Mouse (Mus musculus) hindbrain, embryonic 15.5 days (tissue): Measurements from ENCODE around the gene Mrc2. TPM values are rescaled to one million over a fixed set of nuclear protein-coding genes. Genes with fewer than 3 reads are reported as not detected.

ENCODE experiments used
- ATAC-seq: fragments of 200-750 bp; cut with Nextera tagmentation; 2 replicates; pipeline ENCODE4 v1.8.0; 2017; ENCODE audit warnings: low read depth, moderate number of reproducible peaks, moderate TSS enrichment; ENCODE audit not compliant: low FRiP score
- H3K27ac ChIP-seq: fragments of 300-500 bp; sonication (generic); replicated peaks from 2 replicates; pipeline ENCODE4 v1.5.1; 2015; ENCODE audit warnings: mild to moderate bottlenecking, inconsistent platforms
- H3K27me3 ChIP-seq: fragments of 300-500 bp; sonication (generic); 2 replicates; pipeline ENCODE4 v1.6.1; 2015; ENCODE audit warnings: control low read depth, inconsistent platforms
- H3K36me3 ChIP-seq: fragments of 300-500 bp; sonication (generic); 2 replicates; pipeline ENCODE4 v1.6.1; 2015; ENCODE audit warnings: control low read depth, inconsistent platforms
- H3K4me1 ChIP-seq: fragments of 300-500 bp; sonication (generic); replicated peaks from 2 replicates; pipeline ENCODE4 v1.6.1; 2015; ENCODE audit warnings: control low read depth, inconsistent platforms
- H3K4me2 ChIP-seq: fragments of 300-500 bp; sonication (generic); 2 replicates; pipeline ENCODE4 v1.6.1; 2015; ENCODE audit warnings: moderate library complexity, mild to moderate bottlenecking, inconsistent platforms
- H3K4me3 ChIP-seq: fragments of 300-500 bp; sonication (generic); 2 replicates; pipeline ENCODE4 v1.5.1; 2015; ENCODE audit warnings: mild to moderate bottlenecking, inconsistent platforms
- H3K9ac ChIP-seq: fragments of 300-500 bp; sonication (generic); 2 replicates; pipeline ENCODE4 v1.6.1; 2015; ENCODE audit warnings: inconsistent platforms
- H3K9me3 ChIP-seq: fragments of 300-500 bp; sonication (generic); 2 replicates; pipeline ENCODE4 v1.6.1; 2016; ENCODE audit warnings: control low read depth, inconsistent platforms
- WGBS: fragments of 180-500 bp; shearing (Covaris S2); methylation state at CpG from one replicate; pipeline ENCODE4 v1.1.7; 2015; 5-methylcytosine and 5-hydroxymethylcytosine counted together
- polyA plus RNA-seq: library from polyadenylated mRNA; unstranded; fragments of >200 nt; fragmentation: Nextera tagmentation; extraction: Ambion mirVana; gene quantifications from 2 replicates; pipeline ENCODE4 v1.2.1, GENCODE M21; 2015

The Mrc2 gene
- polyA plus RNA-seq, 1 experiment from 2014 or later, result 5.8 TPM

DNA sequence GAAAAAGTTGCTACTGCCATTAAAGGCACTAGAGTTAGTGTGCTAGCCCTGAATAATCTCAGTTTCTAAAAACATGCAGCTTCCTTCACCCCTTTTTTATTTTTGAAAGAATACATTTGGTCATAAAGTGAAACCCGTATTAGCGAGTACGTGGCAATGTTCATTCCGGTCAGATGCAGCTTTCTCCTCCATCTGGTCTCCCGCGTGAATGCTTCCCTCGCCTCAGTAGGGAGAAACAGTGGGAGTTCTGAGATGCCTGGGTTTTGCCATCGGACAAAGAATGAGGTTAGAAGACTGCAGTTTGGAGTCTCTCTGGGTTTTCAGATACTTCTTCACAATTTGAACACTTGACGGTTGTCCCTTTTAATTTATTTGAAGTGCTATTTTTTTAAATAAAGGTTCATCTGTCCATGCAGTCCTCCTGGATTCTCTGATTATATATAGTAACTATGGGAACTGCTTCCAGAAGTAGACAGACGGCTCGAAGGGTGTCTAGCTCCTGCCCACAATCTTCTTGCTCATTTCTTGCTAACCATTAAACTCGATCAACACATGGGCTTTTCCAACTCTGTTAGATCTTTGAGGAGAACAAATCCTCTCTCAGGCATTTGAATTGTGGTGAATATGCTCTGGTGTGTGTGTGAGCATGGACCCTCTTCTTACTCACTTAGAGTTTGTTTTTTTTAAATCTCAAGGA lies 10.5 kb upstream of the Mrc2 start:
- ATAC-seq, result no peak
- no peaks in the 10 kb centered on the region for H3K9me3 ChIP-seq
- WGBS, result 83% methylated on average over 12 of the region's 12 CpGs
- peaks cover 34% of the 10 kb centered on the region for H3K36me3 ChIP-seq
- no peak overlapping the region for H3K27ac ChIP-seq
- no peaks in the 10 kb centered on the region for H3K4me1 ChIP-seq
- no peak overlapping the region for H3K4me3 ChIP-seq
- H3K27me3 ChIP-seq, result no peaks in the 10 kb centered on the region
- H3K4me2 ChIP-seq, result no peak overlapping the region
- H3K9ac ChIP-seq, result no peak overlapping the region

- H3K4me1 ChIP-seq, result no peaks in the 10 kb centered on the region
- no peak overlapping the region for H3K4me3 ChIP-seq
- no peak for ATAC-seq
- H3K9me3 ChIP-seq, result no peaks in the 10 kb centered on the region
- H3K9ac ChIP-seq, result no peak overlapping the region
- 65% methylated on average over 2 of the region's 2 CpGs for WGBS
- H3K36me3 ChIP-seq, result peaks cover 32% of the 10 kb centered on the region
- no peaks in the 10 kb centered on the region for H3K27me3 ChIP-seq
- no peak overlapping the region for H3K4me2 ChIP-seq
- H3K27ac ChIP-seq, result no peak overlapping the region
Observed at GRCm38 (mm10) chr11:105282460-105282859, 10.0 kb upstream of the Mrc2 start.

GRCm38 (mm10) chr11:105283016-105283415 lies 9.4 kb upstream of the Mrc2 start:
- no peak for ATAC-seq

DNA sequence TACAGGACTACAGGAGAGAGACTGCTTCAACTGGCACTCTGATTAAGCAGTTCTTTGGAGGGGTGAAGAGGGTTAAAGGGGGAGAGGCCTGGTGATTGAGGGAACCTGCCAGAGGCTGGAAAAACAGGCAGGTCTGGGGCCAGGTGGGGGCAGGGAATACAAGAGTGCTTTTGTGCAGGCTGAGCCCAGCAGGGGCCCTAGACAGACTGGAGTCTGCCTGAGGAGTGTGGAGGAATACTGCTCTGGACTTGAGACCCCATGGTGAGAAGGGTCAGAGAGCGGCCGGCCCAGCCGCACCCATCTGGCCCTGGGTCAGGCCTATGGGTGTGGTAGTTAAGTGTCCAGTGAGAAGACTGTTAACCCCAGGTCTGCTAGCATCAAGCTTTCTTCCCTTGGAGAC lies 6.7 kb upstream of the Mrc2 start:
- Histone ChIP-seq H3K9ac (no peak overlapping the region), H3K9me3 (no peaks in the 10 kb centered on the region), H3K27ac (no peak overlapping the region), H3K4me2 (no peak overlapping the region), H3K27me3 (0 out of 2 replicates have a peak, but pooled peaks cover under 1% of the 10 kb centered on the region), H3K4me3 (no peak overlapping the region), H3K4me1 (no peaks in the 10 kb centered on the region), H3K36me3 (peaks cover 38% of the 10 kb centered on the region)
- ATAC-seq, result no peak
- WGBS, result 56% methylated on average over 3 of the region's 3 CpGs

More at GRCm38 (mm10) chr11:105283016-105283415, 9.4 kb upstream of the Mrc2 start:
- Histone ChIP-seq H3K36me3 (peaks cover 35% of the 10 kb centered on the region), H3K9me3 (no peaks in the 10 kb centered on the region), H3K4me1 (no peaks in the 10 kb centered on the region), H3K27me3 (no peaks in the 10 kb centered on the region), H3K4me3 (no peak overlapping the region), H3K27ac (no peak overlapping the region), H3K9ac (no peak overlapping the region), H3K4me2 (no peak overlapping the region)
- WGBS, result 97% methylated on average over 9 of the region's 9 CpGs

- H3K9ac ChIP-seq, result no peak overlapping the region
- peaks cover 27% of the 10 kb centered on the region for H3K4me1 ChIP-seq
- 81% methylated on average over 3 of the region's 3 CpGs for WGBS
- no peak overlapping the region for H3K4me2 ChIP-seq
- H3K36me3 ChIP-seq, result peaks cover 23% of the 10 kb centered on the region
- H3K9me3 ChIP-seq, result no peaks in the 10 kb centered on the region
- H3K27me3 ChIP-seq, result 0 out of 2 replicates have a peak, but pooled peaks cover 8% of the 10 kb centered on the region
- no peak for ATAC-seq
- no peak overlapping the region for H3K4me3 ChIP-seq
- H3K27ac ChIP-seq, result no peak overlapping the region
Observed at GRCm38 (mm10) chr11:105289403-105289802, 3.0 kb upstream of the Mrc2 start.

- H3K4me3 ChIP-seq, result peak overlapping the region; percentile 52
- no peaks in the 10 kb centered on the region for H3K9me3 ChIP-seq
- peak overlapping the region; percentile 46; the same call in 1 of the 2 replicates for H3K9ac ChIP-seq
- H3K4me1 ChIP-seq, result peaks cover 27% of the 10 kb centered on the region
- 5% methylated on average over 10 of the region's 10 CpGs for WGBS
- H3K36me3 ChIP-seq, result peaks cover 13% of the 10 kb centered on the region
- ATAC-seq, result 0 out of 2 replicates have a peak, but pooled peaks have one; percentile 4
- peak overlapping the region; percentile 61 for H3K27ac ChIP-seq
- H3K4me2 ChIP-seq, result peak overlapping the region; percentile 97
- 0 out of 2 replicates have a peak, but pooled peaks cover 8% of the 10 kb centered on the region for H3K27me3 ChIP-seq
Observed at GRCm38 (mm10) chr11:105291681-105292123, 741 bp upstream of the Mrc2 start.

- H3K4me2 ChIP-seq, result peak overlapping the region; percentile 97
- H3K36me3 ChIP-seq, result peaks cover 4% of the 10 kb centered on the region; the same call in 1 of the 2 replicates
- H3K9ac ChIP-seq, result peak overlapping the region; percentile 15; the same call in 1 of the 2 replicates
- 1% methylated on average over 26 of the region's 26 CpGs for WGBS
- peak; percentile 35; the same call in 1 of the 2 replicates for ATAC-seq
- H3K9me3 ChIP-seq, result no peaks in the 10 kb centered on the region
- H3K27me3 ChIP-seq, result 0 out of 2 replicates have a peak, but pooled peaks cover 8% of the 10 kb centered on the region
- peak overlapping the region; percentile 52 for H3K4me3 ChIP-seq
- peaks cover 27% of the 10 kb centered on the region for H3K4me1 ChIP-seq
- H3K27ac ChIP-seq, result 0 out of 2 replicates have a peak overlapping the region, but pooled peaks have one; percentile 5
Observed at GRCm38 (mm10) chr11:105293101-105293581, 698 bp downstream of the Mrc2 start.

DNA sequence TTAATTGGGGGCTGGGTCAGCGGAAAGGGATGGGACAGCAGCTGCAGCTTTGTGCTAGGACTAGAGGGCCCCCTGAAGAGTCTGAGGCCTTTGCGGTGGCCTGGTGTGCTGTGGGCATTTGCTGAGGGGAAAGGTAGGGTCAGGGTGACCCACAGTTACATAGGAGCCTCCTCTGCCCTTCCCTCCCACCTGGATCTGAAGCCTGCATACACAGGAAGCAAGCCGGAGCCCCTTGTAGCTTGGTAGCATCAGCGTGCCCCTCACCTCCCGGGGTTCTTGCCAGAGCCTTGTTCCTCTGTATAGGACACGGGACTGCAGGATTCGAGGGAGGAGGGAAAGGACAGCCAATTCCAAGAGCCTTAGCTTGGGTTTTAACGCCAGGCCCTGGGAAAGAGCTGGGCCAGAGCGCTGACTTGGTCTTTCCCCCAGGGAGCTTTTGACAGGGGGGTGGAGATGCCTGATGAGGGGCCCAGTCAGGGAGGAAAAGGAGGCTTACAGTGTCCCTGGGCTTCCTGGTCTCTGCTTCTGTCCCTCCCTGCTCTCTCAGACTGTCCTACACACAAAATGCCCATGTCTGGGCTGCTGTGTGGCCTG lies 1.6 kb downstream of the Mrc2 start:
- Histone ChIP-seq H3K27ac (peak overlapping the region; percentile 17; the same call in 1 of the 2 replicates), H3K36me3 (peaks cover 4% of the 10 kb centered on the region; the same call in 1 of the 2 replicates), H3K4me3 (peak overlapping the region; percentile 52), H3K9ac (no peak overlapping the region), H3K27me3 (0 out of 2 replicates have a peak, but pooled peaks cover 8% of the 10 kb centered on the region), H3K9me3 (no peaks in the 10 kb centered on the region), H3K4me2 (peak overlapping the region; percentile 97), H3K4me1 (peaks cover 27% of the 10 kb centered on the region)
- 3% methylated on average over 9 of the region's 9 CpGs for WGBS
- no peak for ATAC-seq

- no peak overlapping the region for H3K27ac ChIP-seq
- H3K4me2 ChIP-seq, result no peak overlapping the region
- H3K4me3 ChIP-seq, result no peak overlapping the region
- no peaks in the 10 kb centered on the region for H3K9me3 ChIP-seq
- ATAC-seq, result no peak
- H3K36me3 ChIP-seq, result no peaks in the 10 kb centered on the region
- H3K4me1 ChIP-seq, result peaks cover 27% of the 10 kb centered on the region
- 0 out of 2 replicates have a peak, but pooled peaks cover 4% of the 10 kb centered on the region for H3K27me3 ChIP-seq
- 87% methylated on average over 10 of the region's 10 CpGs for WGBS
- no peak overlapping the region for H3K9ac ChIP-seq
Observed at GRCm38 (mm10) chr11:105296084-105296483, 3.6 kb downstream of the Mrc2 start.

DNA sequence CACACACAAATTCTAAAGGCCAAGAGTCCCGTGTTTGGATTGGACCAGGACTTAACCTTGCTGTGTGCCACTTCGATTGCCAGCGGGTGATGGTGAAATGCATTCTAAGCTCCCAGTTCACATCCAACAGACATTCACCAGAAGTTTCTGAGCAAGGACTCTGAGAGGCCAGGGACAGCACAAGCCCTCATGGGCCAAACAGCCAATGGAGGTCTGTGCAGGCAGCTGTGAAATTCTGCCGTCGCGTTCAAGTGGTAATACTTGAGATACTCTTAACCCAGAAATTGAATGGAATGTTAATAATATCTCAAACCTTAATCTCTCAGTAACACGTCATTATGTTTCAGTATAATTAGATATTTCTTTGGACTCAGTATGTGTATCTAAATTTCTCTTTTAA lies 17.8 kb downstream of the Mrc2 start:
- Histone ChIP-seq H3K4me2 (no peak overlapping the region), H3K9me3 (no peaks in the 10 kb centered on the region), H3K4me1 (peaks cover 37% of the 10 kb centered on the region), H3K27me3 (no peaks in the 10 kb centered on the region), H3K27ac (no peak overlapping the region), H3K9ac (no peak overlapping the region), H3K4me3 (no peak overlapping the region), H3K36me3 (no peaks in the 10 kb centered on the region)
- ATAC-seq, result no peak
- WGBS, result 95% methylated on average over 7 of the region's 7 CpGs

- H3K4me3 ChIP-seq, result no peak overlapping the region
- no peaks in the 10 kb centered on the region for H3K36me3 ChIP-seq
- no peak overlapping the region for H3K27ac ChIP-seq
- H3K9ac ChIP-seq, result no peak overlapping the region
- H3K9me3 ChIP-seq, result no peaks in the 10 kb centered on the region
- no peaks in the 10 kb centered on the region for H3K27me3 ChIP-seq
- ATAC-seq, result 0 out of 2 replicates have a peak, but pooled peaks have one; percentile 40
- WGBS, result 62% methylated on average over 24 of the region's 24 CpGs
- no peak overlapping the region for H3K4me2 ChIP-seq
- peaks cover 37% of the 10 kb centered on the region for H3K4me1 ChIP-seq
Observed at GRCm38 (mm10) chr11:105311291-105311975, 19.0 kb downstream of the Mrc2 start.
